Mouse (Mus musculus) left cerebral cortex, adult 18-20 months (tissue): ENCODE results near the gene Nkx2-2. TPM values are rescaled to one million over a fixed set of nuclear protein-coding genes. Genes with fewer than 3 reads are reported as not detected.
A peak's percentile ranks its signal among the peaks of the same experiment; 100 is the strongest.
"Not testable (repeated sequence)": the region's sequence is repeated elsewhere in the genome, so short reads cannot be mapped to it uniquely, and the experiment has no call there.

Source experiments
- DNase-seq, 2 experiments: peaks; one replicate each; pipeline ENCODE4 v3.0.0; 2021 to 2022; ENCODE audit warnings: low spot score in 2 of 2, mixed read lengths in 1 of 2
- total RNA-seq, 2 experiments: library from RNA; stranded (reverse); gene quantifications; 2 replicates each; pipeline ENCODE4 v1.2.3; 2021

Nkx2-2 gene
- total RNA-seq, 2 experiments from 2014 or later: 4.2 to 4.5 TPM

DNA sequence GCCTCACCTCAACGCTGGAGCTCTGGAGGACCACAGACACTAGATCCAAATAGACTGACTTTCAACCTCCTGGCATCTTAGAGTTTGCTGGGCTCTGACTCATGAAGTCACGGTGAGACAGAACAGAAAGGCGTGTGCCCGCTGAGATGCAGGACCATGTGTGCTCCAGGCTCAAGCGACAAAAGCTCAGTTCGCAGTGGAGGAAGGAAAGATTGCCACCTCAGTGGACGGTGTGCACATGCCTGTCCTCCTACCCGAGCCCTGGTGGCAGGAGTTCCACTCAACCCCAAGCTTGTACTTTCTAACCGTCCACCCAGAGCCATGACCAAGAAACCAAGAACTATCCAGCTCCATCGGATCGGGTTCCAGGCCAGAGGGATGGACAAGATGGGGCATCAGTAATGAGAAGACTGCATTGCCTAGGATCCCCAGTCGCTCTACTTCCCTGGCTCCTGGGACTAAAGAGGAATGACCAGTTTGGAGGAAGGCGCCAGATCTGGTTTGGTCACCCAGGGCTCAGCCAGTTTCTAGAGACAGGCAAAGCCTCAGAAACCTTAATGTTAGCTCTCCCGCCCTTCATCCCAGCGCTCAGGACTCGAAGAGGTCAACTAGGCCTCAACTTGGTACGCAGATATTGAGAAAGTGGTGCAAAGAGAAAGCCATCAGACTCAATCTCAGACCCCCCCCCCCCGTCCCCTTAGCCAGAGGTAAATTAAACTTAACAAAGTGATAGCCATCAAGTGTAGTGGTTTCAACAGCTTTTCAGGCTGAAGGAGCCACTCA lies 11.9 kb downstream of the Nkx2-2 start:
- no peak for DNase-seq

DNA sequence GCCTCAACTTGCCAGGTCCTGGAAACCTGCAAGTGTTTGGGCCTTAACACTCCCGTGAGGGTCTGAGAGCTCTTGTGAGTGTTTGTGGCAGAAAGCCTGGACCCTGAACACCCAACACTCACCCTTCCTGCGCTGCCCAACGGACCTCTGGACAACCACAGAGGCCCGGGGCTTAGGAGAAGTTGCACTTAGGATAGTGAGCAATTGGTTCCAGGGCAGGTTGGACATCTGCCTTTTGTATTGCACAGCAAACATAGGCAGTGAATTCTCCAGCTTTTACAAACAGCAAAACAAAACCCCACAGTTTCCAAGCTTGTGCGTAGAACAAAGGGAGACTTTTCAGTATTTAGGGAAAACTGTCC lies 12.8 kb downstream of the Nkx2-2 start:
- DNase-seq: no peak

DNA sequence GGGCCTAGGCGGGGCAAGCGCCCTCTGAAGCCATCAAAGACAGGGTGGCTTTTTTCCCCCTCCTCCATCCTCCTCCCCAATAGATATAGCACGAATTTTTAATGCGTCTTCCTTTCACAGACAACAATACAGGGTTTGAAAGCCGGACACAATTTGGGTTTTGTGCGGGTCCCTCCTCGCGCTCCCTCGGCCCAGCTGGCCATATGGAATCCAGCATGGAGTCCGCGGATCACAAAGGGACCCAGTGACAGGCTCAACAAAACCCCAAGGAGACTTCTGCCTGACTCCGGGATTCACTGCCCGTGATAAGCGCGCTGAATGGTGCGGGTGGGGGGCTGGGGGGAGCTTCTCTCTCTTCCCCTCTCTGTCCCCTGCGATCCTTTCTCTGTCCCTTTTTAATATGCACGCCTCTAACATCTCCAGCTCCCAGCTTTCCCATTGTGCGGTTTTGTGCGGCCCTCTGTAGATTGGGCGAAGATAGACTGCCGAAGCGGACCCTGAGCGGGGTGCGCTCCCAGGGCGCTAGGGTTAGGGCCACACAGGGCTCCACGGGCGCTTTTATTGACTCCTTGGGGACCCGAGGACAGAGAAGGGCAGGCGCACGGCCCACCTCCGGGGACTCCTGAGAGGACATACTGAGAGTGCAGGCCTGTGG lies 13.3 kb downstream of the Nkx2-2 start:
- DNase-seq: no peak

DNA sequence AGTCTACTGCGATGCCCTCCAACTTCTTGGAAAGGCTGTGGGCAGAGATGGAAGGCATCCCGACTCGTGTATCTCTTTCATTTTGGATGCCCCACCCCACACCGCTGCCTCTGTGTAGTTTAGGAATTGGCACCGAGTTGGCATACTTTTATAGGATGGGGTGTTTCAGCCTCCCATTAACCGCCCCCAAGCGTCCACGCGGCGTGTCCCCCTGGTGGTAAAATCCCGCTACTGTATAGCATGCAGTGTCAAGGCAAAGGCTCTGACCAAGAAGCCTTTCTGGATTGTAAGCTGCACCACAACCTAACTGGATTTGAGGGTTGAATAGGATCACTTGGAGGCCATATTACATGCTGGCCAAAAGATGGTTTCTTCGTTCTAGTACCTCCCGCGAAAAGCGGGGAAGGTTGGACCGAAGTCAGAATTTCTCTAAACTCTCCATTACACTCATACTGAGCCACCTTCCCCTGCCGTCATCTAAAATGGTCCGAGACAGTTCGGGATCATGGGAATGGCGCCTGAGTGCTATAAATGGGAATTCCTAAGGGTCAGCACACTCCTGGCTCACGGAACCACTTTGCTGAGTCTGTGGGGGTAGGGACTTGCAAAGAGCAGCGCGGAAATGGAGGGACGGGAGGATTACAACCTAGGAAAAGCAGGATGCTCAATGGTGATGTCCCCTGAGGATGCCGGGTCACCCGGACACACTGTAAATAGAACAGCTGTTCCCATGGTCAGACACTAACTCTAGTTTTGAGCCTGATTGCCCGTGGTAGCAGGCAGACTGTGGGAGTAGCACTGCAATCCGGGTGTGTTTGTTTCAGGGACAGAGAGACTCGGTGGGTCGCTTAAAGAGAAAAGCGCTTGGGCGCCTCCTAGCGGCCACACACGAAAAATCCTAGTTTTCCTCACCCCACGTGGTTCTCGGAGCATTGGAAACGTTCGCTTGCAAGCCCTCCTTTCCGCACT lies 15.7 kb downstream of the Nkx2-2 start:
- peak in 1 of 2 experiments; percentile 62 for DNase-seq

DNA sequence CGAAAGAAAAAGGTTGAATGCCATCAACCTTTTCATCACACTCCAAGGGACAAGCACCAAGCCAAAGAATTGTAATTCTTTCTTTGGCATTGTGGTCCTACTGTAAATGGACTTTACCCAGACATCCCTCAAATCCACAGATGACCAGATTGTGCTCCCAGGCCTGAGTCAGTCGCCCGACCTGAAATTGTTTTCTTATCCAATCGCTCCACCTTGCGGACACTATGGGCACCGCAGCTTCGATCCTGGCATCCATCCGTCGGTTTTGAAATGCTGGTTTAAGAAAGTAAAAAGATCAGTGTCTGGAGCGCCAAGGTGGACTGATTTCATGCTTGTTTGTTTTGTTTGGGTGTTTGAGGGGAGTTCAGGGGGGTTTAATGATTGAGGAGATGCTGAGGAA lies 16.4 kb downstream of the Nkx2-2 start:
- DNase-seq: peak; percentile 86 to 88

DNA sequence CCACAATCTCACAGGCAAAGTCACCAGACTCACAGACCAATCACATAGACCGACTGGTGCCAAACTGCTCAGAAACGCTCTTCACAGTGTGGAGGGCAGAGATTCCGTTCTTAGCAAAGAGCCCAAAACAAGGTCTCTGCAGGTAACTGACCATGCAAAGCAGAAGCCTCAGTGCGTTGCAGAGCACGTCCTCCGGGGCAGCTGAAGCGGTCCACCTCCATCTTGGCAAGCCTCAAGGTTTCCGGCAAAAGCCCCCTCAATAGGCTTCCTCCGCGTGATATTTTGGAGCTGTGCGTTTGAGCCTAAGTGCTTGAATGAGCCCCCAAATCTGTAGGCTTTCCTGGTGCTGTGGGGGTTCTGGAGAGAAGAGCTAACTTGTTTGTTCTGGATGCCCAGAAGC lies 18.7 kb downstream of the Nkx2-2 start:
- no peak for DNase-seq

DNA sequence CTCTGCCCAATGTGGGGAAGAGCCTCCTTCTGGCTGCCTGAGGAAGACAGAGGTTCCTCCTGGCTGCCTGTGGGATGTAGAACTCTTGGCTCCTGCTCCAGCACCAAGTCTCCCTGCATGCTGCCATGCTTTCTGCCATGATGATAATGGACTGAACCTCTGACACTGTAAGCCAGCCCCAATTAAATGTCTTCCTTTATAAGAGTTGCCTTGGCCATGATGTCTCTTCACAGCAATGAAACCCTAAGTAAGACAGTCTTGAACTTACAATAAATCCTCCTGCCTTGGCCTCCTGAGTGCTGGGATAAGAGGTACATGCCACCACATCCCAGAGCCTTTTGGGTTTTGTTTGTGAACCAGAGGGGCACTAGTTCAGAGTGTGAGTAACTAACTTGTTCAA lies 20.3 kb downstream of the Nkx2-2 start:
- DNase-seq: no peak

DNA sequence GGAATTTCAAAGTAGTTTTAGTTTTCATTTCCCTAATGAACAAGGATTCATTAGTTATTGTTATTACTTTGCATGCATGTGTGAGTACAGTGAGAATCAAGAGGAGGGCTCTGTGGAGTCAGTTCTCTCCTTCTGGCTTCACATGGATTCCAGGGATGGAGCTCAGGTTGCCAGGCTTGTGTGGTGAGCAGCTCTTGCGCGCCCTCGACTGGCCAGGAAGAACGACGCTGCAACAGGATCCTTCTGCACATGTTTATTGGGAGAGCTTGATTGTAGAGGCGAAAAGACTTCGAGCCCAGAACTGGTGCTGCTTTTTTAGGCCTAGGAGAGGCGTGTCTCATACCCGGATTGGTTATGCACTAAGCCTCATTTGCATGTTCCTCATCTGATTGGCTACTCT lies 23.5 kb downstream of the Nkx2-2 start:
- DNase-seq: not testable (repeated sequence)

DNA sequence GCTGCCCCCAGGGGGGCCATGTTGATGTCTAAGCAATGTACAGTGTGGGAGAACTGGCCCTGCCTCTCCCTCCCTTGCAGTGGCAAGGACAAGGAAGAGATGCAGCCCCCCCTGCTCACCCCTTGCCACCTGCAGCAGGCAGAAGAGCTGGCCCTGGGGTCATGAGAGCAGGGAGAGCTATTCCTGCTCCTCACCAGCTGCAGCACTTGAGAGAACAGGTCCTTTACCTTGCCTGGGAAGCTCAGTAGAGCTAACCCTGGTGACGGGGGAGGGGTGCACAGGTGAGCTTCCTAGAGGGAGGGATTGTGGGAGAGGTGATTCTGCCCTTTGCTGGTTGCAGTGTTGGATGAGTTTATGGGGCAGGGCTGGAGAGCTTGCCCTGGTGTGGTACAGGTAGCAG lies 28.2 kb downstream of the Nkx2-2 start:
- no peak for DNase-seq

DNA sequence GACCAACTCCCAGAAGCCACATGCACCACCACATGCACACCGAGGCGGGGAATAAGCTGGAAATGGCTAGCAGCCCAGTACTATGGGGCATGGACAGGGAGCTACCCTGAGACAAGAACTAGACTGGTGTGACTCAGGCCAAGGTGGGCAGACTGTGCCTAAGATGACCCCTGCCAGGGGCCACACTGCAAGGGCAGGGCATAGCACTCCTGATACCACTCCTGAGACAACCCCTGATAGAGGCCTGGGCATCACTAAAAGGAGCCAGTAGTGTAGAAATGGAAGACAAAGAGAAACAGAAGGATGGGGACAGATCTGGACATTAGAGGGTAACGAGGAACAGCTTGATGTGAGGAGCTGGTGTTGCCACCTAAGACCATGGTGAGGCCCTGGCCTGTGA lies 28.7 kb downstream of the Nkx2-2 start:
- DNase-seq: no peak

DNA sequence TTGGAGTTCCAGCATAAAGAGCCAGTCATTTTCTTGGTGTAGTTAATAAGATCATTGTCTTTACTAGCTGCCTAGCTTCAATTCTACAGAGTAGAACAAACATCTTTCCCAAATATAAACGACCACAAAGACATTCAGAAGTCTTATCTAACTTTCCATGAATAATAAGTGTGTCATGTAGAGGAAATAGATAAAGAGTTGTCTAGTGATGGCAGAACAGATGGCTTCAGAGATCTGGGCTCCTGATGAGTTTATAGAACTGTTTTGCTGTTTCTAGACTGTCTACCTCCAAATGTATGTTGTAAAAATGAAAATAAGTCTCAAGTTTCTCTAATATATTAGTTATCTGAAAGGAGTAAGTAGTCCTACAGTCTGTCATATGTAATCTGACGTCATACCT lies 41.5 kb downstream of the Nkx2-2 start:
- no peak for DNase-seq

Other genes starting within 250 kb of the Nkx2-2 start
- gene Xrn2, start 181.2 kb downstream of the Nkx2-2 start, total RNA-seq: 10 to 100 TPM; 39.7 to 40.1 TPM
- not detected for gene Nkx2-4, start 108.8 kb downstream of the Nkx2-2 start, total RNA-seq
- gene Pax1, start 167.7 kb upstream of the Nkx2-2 start, total RNA-seq: under 1 TPM in 1 of 2 experiments, not detected in 1; 0.12 TPM